Mouse (Mus musculus) ES-Bruce4 (cell line): ENCODE data around the gene Ttc16.

Experiments
- CTCF ChIP-seq: IDR thresholded peaks from one replicate; pipeline ENCODE4 v1.8.1; 2011; ENCODE audit warnings: low read depth, low read length
- EP300 ChIP-seq: IDR thresholded peaks from 2 replicates; pipeline ENCODE4 v1.6.1; 2011; ENCODE audit warnings: low read depth, low read length; ENCODE audit not compliant: insufficient read depth
- POLR2A ChIP-seq: IDR thresholded peaks from one replicate; pipeline ENCODE4 v1.8.1; 2011; ENCODE audit warnings: low read length; ENCODE audit not compliant: insufficient read depth

GRCm38 (mm10) chr2:32730854-32731253 lies 44.6 kb downstream of the Ttc16 start:
- TF ChIP-seq CTCF (no peak), POLR2A (no peak), EP300 (no peak)
